Mouse (Mus musculus) cerebellum, postnatal 36 days (tissue): ENCODE results near the gene Spred1.
A peak's percentile ranks its signal among the peaks of the same experiment; 100 is the strongest.

Experiments used
- DNase-seq, 2 experiments: peaks; one replicate each; pipeline ENCODE4 v3.0.0; 2021 to 2022; ENCODE audit warnings: mixed read lengths in 2 of 2

Gene Spred1

DNA sequence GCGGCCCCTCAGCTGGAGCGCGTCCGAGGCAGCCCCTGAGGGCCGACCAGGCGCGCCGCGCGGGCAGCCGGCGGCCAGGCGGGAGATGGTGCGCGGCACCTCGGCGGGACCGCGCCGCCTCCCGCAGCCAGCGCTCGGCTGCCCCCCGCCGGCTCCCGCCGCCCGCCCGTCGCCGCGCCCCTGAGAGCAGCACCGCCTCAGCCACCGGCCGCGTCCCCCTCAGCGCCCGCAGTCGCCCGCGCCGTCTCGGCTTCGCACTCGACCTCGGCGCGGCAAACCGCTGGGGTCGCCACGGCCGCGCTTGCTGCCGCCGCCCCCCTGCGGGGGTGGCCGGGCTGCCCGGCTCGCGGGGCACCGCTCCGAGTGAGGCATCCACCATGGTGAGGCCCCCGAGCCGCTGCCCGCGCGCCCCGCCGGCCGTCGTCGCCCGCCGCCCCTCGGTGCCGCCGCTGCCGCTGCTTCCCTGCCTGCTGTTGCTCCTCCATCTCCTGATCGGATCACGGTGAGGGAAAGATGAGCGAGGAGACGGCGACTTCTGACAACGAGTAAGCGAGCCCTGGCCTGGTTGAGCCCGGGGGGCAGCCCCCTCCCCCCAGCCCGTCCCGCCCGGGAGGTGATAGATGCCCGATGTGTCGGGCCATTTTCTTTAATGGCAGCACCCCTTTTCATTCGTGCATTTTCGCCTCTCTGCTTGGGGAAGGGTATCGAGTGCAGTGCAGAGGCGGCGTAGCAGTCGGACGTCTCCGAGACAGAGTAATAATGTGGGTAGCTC lies at the start of gene Spred1:
Gene Spred1 (plus strand): TSS at position 163 of the 772 bp plus-strand sequence.
- peak in 1 of 2 experiments; percentile 36 for DNase-seq

DNA sequence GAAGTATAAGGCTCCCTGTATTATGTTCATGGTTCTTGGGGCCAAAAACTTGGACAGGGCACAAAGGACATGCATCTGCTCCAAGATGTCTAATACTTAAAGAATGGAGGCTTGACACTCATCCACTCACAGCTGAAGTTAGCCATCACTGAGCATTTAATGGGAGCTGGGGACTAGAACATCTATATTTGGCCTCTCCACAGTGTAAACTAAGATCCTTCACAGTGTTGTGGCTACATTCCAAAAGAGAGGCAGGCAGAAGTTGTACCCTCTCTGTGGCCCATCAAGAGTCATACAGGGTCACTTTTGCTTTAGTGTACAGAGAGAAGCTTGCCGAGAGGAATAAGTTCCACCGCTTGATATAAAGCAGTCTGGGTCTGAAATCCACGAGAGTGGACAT lies 49.6 kb upstream of the Spred1 start:
- DNase-seq: no peak

DNA sequence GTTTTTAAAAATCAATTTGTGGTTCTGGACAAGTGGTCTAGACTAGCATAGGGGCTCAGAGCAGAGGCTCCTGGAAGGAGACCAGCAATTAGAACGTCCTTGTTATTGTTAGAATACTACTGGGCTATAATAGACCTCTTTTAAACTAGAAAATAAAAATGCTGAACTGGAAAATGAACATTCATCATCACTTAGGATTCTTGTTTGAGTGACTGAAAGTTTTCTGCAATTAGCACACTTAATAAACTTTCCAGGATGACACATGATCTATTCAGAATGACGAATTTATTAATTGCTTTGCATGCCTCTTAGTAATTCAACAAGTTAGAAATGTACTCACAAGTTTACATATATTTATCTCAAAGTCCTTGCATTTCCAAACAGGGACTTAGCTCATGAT lies 42.5 kb upstream of the Spred1 start:
- no peak for DNase-seq

DNA sequence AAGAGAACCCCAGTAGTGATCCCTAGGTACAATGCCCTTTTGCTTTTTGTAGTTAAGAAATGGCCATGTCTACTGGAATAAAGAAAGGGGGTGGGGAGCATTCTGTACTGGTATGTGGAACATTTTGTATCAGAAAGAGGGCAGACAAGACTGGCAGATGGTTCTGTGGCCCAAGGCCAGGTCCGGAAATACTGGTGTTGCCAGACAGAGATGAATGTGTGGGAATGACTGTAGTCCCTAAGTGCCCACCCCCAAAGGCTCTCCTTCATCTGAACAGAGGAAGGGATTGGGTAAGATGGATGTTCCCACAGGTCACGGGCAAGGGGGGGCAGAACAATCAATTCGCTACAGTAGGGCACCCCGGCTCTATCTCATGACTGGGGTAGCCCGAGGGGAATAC lies 41.6 kb upstream of the Spred1 start:
- peak; percentile 15 to 32 for DNase-seq

DNA sequence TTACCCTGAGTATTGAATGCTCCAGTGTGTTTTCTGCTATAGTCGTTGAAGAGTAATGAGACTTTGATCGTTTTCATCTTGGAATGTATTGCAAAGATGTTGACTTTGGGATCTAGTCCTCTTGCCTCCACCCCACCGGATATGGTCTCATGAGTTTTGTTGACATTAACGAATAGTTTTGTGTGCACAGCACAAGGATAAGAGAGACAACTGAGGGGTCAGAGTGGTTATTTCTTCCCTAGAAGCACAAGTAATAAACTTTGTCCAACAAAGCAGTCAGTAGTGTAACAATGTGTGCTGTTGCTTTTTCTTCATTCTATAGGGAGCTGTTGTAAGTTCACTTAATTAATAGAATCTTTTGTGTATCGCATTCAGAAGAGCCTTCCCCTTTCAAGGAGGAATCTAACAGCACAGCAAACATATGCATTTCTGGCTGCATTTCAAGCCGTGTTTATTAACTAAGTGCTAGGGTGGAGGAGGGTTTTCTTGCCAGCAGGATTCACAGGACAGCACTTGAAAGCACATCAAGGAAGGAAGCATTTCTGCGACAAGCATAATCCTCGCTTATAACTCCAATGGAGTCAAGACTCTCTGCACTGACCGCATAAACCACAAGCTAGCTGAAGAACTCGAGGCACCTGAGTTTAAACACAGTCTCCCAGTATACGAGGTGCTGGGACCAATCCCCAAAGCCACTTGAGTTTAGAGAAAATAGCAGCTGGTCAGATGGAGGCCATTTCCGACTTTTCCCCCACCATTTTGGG lies 35.0 kb upstream of the Spred1 start:
- DNase-seq: no peak

DNA sequence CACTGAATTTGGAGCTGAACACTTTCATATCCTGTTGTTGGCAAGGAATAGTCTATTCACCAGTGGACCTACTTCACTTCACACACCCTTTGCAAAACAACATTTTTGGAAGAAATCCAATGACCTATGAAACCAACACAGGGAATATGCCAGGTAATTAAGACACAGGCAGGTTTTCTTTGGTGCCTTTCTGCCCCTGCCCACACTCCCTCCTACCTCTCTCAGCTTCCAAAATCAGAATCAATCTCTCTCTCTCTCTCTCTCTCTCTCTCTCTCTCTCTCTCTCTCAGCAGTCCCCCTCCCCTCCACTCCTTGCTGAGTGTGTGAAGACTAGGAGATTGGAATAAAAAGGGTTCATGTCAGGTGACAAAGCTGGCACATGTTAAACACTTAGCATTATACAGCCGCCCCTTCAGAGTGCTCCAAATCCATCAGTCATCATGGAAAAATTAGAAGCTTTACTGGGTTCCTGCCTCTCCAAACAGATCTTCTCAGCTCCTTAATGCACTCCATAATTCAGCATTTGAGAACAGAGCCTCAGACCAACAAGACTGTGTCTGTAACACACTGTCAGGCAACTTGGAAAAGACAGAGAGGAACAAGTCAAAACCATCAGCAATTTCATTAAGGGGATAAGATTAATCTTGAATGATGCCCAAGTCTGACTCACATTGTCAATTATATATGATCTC lies 34.3 kb upstream of the Spred1 start:
- DNase-seq: no peak

DNA sequence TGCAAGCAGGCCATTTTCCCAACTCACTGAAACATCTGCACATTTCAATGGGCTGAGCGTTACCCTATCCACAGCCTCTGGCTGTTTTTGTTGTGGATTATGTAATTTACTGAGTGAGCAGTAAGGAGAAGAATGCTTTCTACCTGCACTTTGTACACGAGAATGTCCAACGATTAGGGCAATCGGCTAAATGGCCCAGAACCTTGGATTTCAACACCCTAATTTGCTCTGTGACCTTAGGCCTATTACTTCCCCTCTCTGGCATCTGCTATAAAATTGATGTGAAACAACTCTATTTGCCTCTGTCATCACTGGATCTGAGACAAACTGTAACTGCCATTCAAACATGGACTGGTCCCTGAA lies 33.7 kb upstream of the Spred1 start:
- no peak for DNase-seq

DNA sequence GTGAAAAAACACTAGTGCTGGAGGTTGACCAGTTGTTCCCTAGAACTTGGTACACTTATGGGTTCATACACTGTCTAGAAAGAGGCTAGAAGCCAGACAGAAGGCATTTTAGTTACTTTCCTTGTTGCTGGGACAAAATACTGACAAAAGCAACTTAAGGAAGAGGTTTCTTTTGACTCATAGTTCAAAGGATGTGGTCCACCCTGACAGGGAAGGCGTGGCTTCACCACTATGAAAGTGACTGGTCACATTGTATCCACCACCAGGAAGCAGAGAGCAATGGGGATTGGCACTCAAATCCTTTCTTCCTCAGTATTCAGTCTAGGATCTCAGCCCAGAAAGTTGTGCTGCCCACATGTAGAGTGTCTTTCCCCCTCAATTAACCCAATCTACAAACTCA lies 31.7 kb upstream of the Spred1 start:
- DNase-seq: no peak

DNA sequence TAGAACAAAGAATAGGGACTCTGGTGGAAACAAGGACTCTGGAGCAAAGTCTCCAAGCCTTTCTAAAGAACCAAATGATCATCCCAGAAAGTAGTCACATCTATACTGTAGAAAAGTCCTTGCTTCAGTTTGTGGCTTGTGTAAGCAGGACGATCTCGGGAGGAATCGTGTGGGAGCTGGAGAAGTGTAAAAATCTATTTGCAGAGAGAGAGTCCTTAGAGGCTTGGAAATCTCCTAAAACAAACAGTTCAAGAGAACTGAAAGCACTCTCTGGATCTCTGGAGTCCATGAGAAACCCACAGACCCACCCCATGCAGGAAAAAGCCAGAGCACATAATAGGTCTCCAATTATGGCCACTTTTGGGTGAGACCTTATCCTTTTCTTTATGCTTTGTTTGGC lies 31.1 kb upstream of the Spred1 start:
- no peak for DNase-seq

DNA sequence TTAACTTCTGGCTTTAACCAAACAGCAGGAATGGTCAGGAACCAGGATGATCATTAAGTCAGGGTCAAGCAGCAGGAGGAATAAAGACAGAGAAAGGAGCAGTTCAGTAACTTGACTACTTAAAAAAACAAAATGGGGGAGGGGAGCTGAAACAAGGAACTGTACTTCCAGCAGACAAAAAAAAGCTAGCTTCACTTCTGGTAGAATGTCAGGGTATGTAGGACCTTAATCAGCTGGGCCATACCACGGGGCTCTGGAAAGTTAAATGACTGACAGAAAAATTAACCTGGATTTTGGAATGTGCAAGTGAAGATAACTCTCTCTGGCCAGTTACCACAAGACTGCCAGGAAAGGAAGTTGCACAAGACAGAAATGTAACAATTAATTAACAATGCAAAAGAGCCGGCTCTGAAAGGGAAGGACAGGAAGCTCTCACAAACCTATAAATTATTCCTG lies 28.2 kb upstream of the Spred1 start:
- no peak for DNase-seq

DNA sequence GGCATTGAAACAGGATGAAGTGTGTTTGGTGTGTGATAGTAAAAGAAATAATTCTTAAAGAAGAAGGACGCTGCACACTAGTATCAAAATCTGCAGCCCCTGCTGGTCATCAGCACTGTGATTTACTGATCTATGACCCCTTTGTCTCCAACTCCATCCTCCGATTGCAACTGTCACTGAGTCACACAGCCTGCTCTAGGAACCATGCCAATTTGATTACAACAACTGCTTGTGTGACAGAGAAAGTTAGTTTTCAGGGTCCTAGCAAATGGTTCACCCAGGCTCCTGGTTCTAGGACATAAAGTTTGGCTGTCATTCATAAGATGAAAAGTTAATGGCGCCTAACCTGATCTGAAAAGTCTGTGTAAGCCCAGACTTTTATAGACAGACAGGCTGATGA lies 25.7 kb upstream of the Spred1 start:
- no peak for DNase-seq

DNA sequence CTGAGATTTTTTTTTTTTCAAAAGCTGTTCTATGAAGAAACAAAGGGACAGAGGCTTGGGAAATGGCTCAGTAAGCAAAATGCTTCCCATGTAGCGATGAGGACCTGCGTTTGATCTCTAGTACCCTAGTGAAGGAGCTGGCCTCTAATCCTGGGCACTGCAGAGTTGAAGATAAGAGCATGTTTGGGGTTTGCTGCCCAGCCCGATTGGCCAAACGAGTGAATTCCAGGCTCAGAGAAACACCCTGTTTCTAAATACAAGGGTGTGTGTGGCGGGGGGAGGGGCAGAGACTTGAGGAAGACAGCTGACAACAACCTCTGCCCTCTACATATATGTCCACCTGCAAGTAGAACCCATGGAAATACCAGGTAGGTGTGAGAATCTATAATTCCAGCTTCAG lies 23.9 kb upstream of the Spred1 start:
- DNase-seq: no peak

DNA sequence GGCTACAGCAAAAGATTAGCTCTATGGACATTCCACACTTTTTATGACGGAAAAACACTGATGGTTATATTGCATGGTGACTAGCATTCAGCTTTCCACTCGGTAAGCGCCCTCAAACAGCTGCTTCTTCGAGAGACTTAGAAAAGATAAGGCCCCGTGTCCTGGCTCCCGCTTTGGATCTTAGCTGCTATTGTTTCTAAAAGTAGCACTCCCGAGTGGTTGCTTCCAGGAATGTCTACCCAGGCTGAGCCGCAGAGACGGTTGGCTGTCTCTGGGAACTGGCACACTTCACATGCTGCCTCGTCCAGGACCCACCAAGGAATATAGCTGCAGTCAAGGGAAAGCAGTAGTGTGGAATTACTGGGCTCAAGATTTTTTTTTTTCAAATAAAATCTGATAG lies 21.9 kb upstream of the Spred1 start:
- DNase-seq: no peak

DNA sequence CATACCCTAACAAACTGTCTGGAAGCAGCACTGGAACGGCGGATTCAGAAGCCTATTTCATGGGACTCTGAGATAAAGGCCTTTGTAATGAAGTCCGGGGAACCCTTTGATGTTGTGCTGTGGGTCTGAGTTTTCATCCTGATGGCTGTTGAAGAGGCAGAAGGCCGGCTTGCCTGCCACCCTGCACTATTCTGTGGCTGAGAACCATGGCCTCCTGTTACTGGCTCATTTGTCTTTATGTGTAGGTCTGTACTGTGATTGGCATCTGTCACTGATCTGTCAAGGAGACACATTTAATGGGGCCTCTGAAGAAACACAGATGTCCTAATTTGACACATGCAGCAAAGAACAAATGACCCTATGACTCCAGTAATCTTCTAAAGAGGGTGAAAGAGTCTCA lies 17.7 kb upstream of the Spred1 start:
- DNase-seq: no peak

DNA sequence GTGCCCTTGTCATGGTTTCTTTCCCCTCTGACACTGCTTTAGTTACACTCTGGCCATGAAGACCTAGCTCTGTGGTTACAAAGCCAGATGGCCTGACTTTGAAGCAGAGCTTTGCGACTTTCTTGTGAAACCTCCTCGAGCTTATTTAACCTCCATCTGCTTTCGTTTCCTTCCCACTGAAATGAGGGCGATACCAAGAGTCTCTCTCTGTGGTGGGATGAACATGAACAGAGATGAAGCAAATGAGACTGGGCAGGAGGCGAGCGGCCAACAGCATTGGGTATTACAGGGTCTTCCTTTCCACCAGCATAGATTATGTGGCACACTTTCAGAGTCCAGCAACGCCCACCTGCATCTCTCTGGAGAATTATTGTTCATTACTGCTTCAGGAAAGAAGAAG lies 15.8 kb upstream of the Spred1 start:
- no peak for DNase-seq

DNA sequence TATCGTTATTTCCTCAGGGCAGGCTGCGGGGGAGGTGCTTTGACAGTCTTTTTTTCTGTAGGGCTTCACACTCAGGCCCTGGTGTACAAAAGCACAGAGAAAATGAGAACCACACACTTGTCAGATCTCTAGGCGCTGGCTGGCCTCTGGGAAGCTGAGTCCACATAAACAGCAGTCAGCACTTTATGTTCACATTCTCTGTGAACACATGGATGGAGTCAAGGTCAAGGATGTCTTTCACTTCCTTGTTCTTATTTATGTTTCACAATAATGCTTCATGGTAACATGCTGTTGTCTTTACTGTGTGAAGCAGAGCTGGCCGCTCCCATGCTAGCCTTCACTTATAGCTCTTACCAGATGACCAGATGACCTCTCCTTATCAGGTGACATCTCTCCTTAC lies 13.1 kb upstream of the Spred1 start:
- DNase-seq: no peak

DNA sequence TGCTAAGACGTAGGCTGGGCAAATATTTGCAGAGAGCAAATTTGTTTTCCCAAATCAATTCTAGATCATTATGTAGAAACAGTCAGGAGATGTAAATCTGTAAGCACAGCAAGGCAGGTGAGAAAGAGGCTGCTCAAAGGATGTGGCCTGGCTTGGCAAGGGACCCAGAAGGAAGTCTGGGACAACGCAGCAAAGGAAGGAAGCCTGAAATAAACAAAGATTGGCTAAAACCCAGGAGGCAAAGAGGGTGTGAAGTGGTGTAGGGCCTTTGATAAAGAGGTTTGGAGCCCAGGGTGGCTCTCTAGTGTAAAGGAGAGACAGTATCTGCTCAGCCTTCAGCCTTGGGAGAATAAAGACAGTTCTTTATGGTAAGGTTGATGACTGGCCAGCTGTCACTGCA lies 11.9 kb upstream of the Spred1 start:
- no peak for DNase-seq

DNA sequence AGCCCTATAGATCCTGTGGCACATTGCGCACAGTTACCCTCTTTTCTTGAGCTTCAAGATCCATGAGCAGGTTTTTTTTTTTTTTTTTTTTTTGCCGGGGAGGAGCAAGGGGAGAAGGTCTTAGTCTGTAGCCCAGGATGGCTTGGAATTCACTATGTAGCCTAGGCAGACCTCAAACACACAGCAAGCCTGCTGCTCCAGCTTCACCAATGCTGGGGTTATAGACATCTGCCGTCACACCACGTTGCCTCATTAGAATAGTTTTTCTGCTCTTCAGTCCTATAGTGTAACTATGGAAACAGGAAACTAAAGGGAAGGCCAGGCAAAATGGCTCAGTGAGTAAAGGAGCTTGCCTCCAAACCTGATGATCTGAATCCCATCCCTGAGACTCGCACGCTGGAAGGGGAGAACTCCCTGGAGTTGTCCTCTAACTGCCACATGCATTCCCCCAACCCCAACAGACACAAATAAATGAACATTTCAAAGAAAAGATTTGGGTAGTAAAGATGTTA lies 10.8 kb upstream of the Spred1 start:
- DNase-seq: no peak

DNA sequence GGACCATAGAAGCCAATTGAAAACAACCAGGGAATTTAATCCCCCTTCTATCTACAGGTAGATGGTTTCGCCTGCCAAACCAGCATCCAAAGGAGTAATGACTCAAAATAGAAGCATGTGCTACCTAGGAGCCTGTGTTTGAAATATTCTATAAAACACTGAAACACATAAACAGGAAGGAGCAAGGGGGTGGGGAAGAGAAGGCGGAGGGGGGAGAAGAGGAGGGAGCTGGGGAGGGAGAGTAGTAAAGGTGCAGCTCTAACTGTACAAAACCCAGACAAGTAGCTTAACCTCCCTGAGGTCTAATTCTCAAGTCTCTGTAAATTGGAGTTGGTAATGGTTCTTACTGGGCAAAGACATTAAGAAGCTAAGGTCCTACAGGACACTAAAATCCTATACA lies 7.9 kb upstream of the Spred1 start:
- no peak for DNase-seq

DNA sequence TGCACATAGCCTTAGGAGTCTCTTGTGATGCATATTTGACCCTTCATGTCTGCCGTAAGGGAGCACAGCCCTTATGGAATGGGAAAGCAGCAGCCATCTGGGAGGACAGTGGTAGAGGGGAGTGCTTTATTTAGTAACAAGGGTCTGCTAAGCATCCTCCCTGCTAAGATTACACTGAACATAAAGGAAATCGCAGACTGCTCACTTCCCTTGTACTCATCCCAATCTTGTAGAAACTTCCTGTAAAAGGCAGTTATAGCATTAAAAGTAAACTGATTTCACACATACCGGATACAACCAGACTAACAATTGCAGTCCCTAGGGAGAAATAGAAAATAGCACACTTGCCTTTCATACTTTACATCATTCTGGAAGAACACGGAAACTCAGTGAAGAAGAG lies 7.4 kb upstream of the Spred1 start:
- no peak for DNase-seq

DNA sequence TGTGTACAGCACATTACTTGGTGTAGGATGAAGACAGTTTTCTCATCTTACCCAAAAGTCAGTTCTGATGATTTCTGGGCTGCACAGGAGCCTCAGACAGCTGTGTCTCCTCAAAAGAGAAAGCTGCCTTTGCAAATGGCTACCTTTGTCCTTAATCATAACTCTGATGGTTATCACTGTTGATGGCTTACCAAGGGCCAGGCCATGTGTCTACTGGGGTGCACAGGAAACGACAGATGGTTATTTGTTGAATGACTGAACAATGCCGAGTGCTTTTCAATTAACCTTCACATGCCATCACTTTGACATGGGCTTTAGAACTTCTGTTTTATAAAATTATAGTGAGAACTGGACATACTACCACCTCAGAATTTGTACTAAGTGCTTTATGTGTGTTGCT lies 2.7 kb upstream of the Spred1 start:
- peak in 1 of 2 experiments; percentile 21 for DNase-seq

DNA sequence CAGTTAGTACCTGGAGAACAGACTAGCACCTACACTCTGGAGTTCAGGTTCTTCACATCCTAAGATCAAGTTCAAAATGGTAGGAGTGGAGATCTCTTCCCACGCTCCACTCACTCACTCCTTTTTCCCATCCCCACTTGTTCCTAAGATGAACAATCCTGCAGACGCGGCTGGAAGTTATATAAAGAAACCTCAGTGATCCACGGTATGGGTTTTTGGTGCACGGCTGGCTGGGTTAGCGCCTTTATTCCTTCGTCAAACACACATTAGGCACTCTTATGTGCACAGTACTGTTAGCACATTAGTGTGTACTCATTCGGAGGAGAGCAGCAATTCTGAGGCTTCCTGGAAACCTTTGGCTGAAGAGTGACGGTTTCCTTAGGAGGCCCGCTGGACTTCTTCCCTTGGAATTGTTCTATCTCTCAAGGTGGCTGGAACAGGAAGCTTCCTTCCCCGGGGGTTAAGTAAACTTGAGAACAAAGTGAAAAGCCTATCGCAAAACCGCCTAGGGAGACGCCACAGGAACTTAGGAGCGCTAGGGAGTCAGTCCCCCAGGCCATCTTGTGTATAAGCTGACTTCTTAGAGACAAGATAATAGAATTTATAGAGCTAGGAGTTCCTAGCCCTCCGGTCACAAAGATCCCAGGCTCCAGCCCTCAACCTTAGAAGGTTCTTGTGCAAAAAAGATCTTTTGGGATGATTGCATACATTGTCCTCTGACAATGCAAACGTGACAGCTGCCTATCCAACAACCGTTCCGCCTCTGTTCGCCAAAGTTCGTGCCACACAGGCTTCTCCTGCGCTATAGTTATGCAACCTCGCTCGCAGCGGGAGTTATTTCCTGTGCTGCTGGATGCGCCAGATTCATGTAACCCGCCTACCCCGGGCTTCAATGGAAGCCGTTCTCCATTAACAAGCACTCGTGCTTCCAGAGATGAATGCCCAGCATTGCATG lies 1.6 kb upstream of the Spred1 start:
- DNase-seq: peak; percentile 86 to 89
